25 mouse cellular contexts compared by ENCODE assay signal in the genomic region with DNA sequence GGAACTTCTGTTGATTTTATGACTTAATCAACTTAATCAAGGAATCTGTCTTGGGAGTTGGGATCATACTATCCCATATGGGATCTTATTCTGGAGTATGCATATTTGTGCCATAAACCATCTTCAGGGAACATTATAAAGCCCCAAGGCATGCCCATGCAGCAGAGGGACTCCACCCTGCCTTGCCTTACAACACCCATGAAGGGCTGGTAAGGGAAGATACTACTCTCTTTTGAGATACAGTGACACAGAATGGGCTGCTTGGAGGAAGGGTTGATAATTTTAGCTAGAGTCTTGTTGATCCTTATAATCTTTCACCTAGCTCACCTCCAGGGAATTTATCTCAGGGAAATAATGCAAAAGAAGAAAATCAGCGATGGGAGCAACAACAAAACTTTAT. TPM values are rescaled to one million over a fixed set of nuclear protein-coding genes. Genes with fewer than 3 reads are reported as not detected.
DNase-seq lines count a peak whose midpoint lies in the region; ATAC-seq and TF ChIP-seq lines count a peak whose summit lies in the region.
"Had no signal": no experiment of that assay in that cellular context is flagged by ENCODE, and none has a peak within 500 bp of the region (broad histone marks: within the 10 kb centered on the region; RNA-seq: fewer than 3 reads in every experiment).

No protein-coding gene starts in this region.

- H3K27me3 ChIP-seq in stomach, embryonic 15.5 days (replicated peaks): no peaks in the 10 kb centered on the region
- H3K27me3 ChIP-seq in stomach, postnatal 0 days (ENCODE audit: control insufficient read depth, insufficient read depth, low read length): no peaks in the 10 kb centered on the region
- no peaks in the 10 kb centered on the region for H3K27me3 ChIP-seq in liver, embryonic 14.5 days (ENCODE audit: control insufficient read depth, insufficient read depth, low read length)
- no peaks in the 10 kb centered on the region for H3K27me3 ChIP-seq in neural tube, embryonic 15.5 days (replicated peaks)
- H3K27me3 ChIP-seq: embryonic facial prominence, embryonic 13.5 days; heart, embryonic 15.5 days; hindbrain, embryonic 13.5 days had no signal

- TF ChIP-seq CTCF in stomach, postnatal 0 days (IDR thresholded peaks at IDR 0.05; ENCODE audit: low read depth): no peak
- TF ChIP-seq CTCF in liver, embryonic 14.5 days (IDR thresholded peaks at IDR 0.05; ENCODE audit: low read depth): no peak

- no peak overlapping the region for H3K9ac ChIP-seq in stomach, embryonic 15.5 days
- H3K9ac ChIP-seq in stomach, postnatal 0 days (ENCODE audit: low read length): no peak overlapping the region
- 0 out of 2 replicates have a peak overlapping the region, but pooled peaks have one; percentile 19 for H3K9ac ChIP-seq in liver, embryonic 14.5 days (replicated peaks)
- no peak overlapping the region for H3K9ac ChIP-seq in neural tube, embryonic 15.5 days (replicated peaks)
- H3K9ac ChIP-seq: embryonic facial prominence, embryonic 13.5 days; heart, embryonic 15.5 days; hindbrain, embryonic 13.5 days had no signal

- WGBS in stomach, embryonic 15.5 days: 72% methylated on average over 1 of the region's 1 CpGs
- 55% methylated on average over 1 of the region's 1 CpGs for WGBS in stomach, postnatal 0 days
- 39% methylated on average over 1 of the region's 1 CpGs for WGBS in liver, embryonic 14.5 days (ENCODE audit: insufficient replicate concordance)
- whole genome bisulfite sequencing in neural tube, embryonic 15.5 days: 70% methylated on average over 1 of the region's 1 CpGs

- peak; percentile 65; the same call in 1 of the 2 replicates for ATAC-seq in stomach, embryonic 15.5 days (ENCODE audit: insufficient read depth, low FRiP score, low read depth)
- no peak for ATAC-seq in stomach, postnatal 0 days (ENCODE audit: low FRiP score, low TSS enrichment)
- ATAC-seq in liver, embryonic 14.5 days (ENCODE audit: insufficient read depth): peak; percentile 93
- ATAC-seq in megakaryocyte progenitor cell, adult 5-6 weeks (replicated peaks; ENCODE audit: poor library complexity): peak; percentile 70
- no peak for ATAC-seq in neural tube, embryonic 15.5 days (ENCODE audit: low FRiP score)
- ATAC-seq in activated CD4-positive, CD25-positive, alpha-beta regulatory T cell, adult 4 months: no peak
- ATAC-seq: CD4-positive, CD25-positive, alpha-beta regulatory T cell, adult 4 months; forebrain, embryonic 14.5 days; hindbrain, postnatal 0 days had no signal

- no peak for DNase-seq in stomach, postnatal 0 days (ENCODE audit: low spot score)
- no peak for DNase-seq in liver, embryonic 14.5 days (ENCODE audit: low read depth in 3 of 3, low spot score in 3 of 3)
- DNase-seq in adipocyte (ENCODE audit: low spot score): no peak
- DNase-seq: adrenal gland, adult 2 months; adrenal gland, postnatal 25 days; B cell, adult 2 months; cerebellum, adult 18-20 months; cerebellum, adult 9-11 months; cerebellum, postnatal 36 days; gastrocnemius, postnatal 10 days; heart, adult 2 months; heart, postnatal 14 days had no signal

- no peak overlapping the region for H3K4me2 ChIP-seq in stomach, embryonic 15.5 days
- no peak overlapping the region for H3K4me2 ChIP-seq in stomach, postnatal 0 days (replicated peaks; ENCODE audit: low read depth)
- H3K4me2 ChIP-seq in liver, embryonic 14.5 days (ENCODE audit: low read depth): peak overlapping the region; percentile 42
- H3K4me2 ChIP-seq in neural tube, embryonic 15.5 days: no peak overlapping the region
- H3K4me2 ChIP-seq: embryonic facial prominence, embryonic 13.5 days; heart, embryonic 11.5 days; heart, embryonic 15.5 days; hindbrain, embryonic 13.5 days had no signal

- no peak overlapping the region for H3K4me3 ChIP-seq in stomach, embryonic 15.5 days (replicated peaks)
- H3K4me3 ChIP-seq in stomach, postnatal 0 days (ENCODE audit: low read depth, low read length): no peak overlapping the region
- H3K4me3 ChIP-seq in liver, embryonic 14.5 days (ENCODE audit: insufficient read depth in 1 of 2, low read depth in 2 of 2, low read length in 2 of 2): no peak overlapping the region
- no peak overlapping the region for H3K4me3 ChIP-seq in neural tube, embryonic 15.5 days (replicated peaks)
- H3K4me3 ChIP-seq: embryonic facial prominence, embryonic 13.5 days; forebrain, embryonic 10.5 days; heart, adult 2 months; heart, embryonic 15.5 days; hindbrain, embryonic 13.5 days had no signal

- H3K4me1 ChIP-seq in stomach, embryonic 15.5 days: no peaks in the 10 kb centered on the region
- no peaks in the 10 kb centered on the region for H3K4me1 ChIP-seq in stomach, postnatal 0 days (replicated peaks; ENCODE audit: control insufficient read depth, insufficient read depth)
- peaks cover 17 to 23% of the 10 kb centered on the region in 2 experiments for H3K4me1 ChIP-seq in liver, embryonic 14.5 days (replicated peaks; ENCODE audit: control insufficient read depth in 2 of 2, insufficient read depth in 2 of 2, low read length in 1 of 2)
- no peaks in the 10 kb centered on the region for H3K4me1 ChIP-seq in neural tube, embryonic 15.5 days
- H3K4me1 ChIP-seq: embryonic facial prominence, embryonic 13.5 days; forebrain, embryonic 10.5 days; heart, embryonic 15.5 days; hindbrain, embryonic 13.5 days had no signal

- no peak overlapping the region for H3K27ac ChIP-seq in stomach, embryonic 15.5 days
- no peak overlapping the region for H3K27ac ChIP-seq in stomach, postnatal 0 days (replicated peaks)
- H3K27ac ChIP-seq in liver, embryonic 14.5 days: peak overlapping the region; percentile 73
- H3K27ac ChIP-seq in neural tube, embryonic 15.5 days (replicated peaks): no peak overlapping the region
- H3K27ac ChIP-seq: embryonic facial prominence, embryonic 13.5 days; forebrain, embryonic 10.5 days; heart, adult 2 months; heart, embryonic 15.5 days; hindbrain, embryonic 13.5 days; hindbrain, postnatal 0 days had no signal

- no peaks in the 10 kb centered on the region for H3K9me3 ChIP-seq in stomach, embryonic 15.5 days
- H3K9me3 ChIP-seq in stomach, postnatal 0 days (ENCODE audit: control insufficient read depth, low read length): no peaks in the 10 kb centered on the region
- H3K9me3 ChIP-seq in liver, embryonic 14.5 days (ENCODE audit: control insufficient read depth, low read length): no peaks in the 10 kb centered on the region
- H3K9me3 ChIP-seq in neural tube, embryonic 15.5 days (replicated peaks): no peaks in the 10 kb centered on the region
- H3K9me3 ChIP-seq: embryonic facial prominence, embryonic 13.5 days; forebrain, embryonic 10.5 days; G1E; heart, embryonic 15.5 days; hindbrain, embryonic 13.5 days had no signal

- TF ChIP-seq EP300 in stomach, postnatal 0 days (optimal IDR thresholded peaks at IDR 0.05): no peak
- peak; percentile 83 for TF ChIP-seq EP300 in liver, embryonic 14.5 days (IDR thresholded peaks at IDR 0.05; ENCODE audit: low read depth)

- H3K36me3 ChIP-seq in stomach, embryonic 15.5 days: no peaks in the 10 kb centered on the region
- H3K36me3 ChIP-seq in stomach, postnatal 0 days (ENCODE audit: control insufficient read depth, insufficient read depth, low read length): no peaks in the 10 kb centered on the region
- no peaks in the 10 kb centered on the region for H3K36me3 ChIP-seq in liver, embryonic 14.5 days (replicated peaks; ENCODE audit: control insufficient read depth, insufficient read depth, low read depth)
- no peaks in the 10 kb centered on the region for H3K36me3 ChIP-seq in neural tube, embryonic 15.5 days
- H3K36me3 ChIP-seq: embryonic facial prominence, embryonic 13.5 days; forebrain, embryonic 10.5 days; G1E; heart, embryonic 15.5 days; hindbrain, embryonic 13.5 days had no signal

RNA-seq across cellular contexts. Expression of a gene that starts 9.5 kb away (rescaled TPM):
- polyA plus RNA-seq in stomach, embryonic 15.5 days (2015; fragmentation: Nextera tagmentation; extraction: Ambion mirVana): 20.3 and 52.2 TPM in 2 replicates
- 2.4 and 2.6 TPM in 2 replicates for polyA plus RNA-seq in stomach, postnatal 0 days (2015; fragmentation: Nextera tagmentation; extraction: Ambion mirVana)
- 327 and 335 TPM in 2 replicates for polyA plus RNA-seq in liver, embryonic 14.5 days (2012; rRNA removed)
- 285 and 306 TPM in 2 replicates for polyA plus RNA-seq in liver, embryonic 14.5 days (2014; fragmentation: Nextera tagmentation; extraction: Ambion mirVana)
- total RNA-seq in megakaryocyte progenitor cell, adult 5-6 weeks (2015): 2.9 and 6.1 TPM in 2 replicates
- total RNA-seq in megakaryocyte progenitor cell, adult 5-6 weeks (2017): 5.5 and 6.0 TPM in 2 replicates
- polyA plus RNA-seq in neural tube, embryonic 15.5 days (2015; fragmentation: Nextera tagmentation; extraction: Ambion mirVana): 28.5 and 33.2 TPM in 2 replicates
- polyA plus RNA-seq in activated CD4-positive, CD25-positive, alpha-beta regulatory T cell, adult 4 months (2017; shearing (Covaris generic)): 1 to 10 TPM in 1 of 2 experiments, under 1 TPM in 1; 0.54 to 1.6 TPM

RNA-seq across cellular contexts. Expression of a gene that starts 16.8 kb away (rescaled TPM):
- polyA plus RNA-seq in stomach, embryonic 15.5 days (2015; fragmentation: Nextera tagmentation; extraction: Ambion mirVana): 11.5 and 11.7 TPM in 2 replicates
- polyA plus RNA-seq in stomach, postnatal 0 days (2015; fragmentation: Nextera tagmentation; extraction: Ambion mirVana): 5.2 and 5.5 TPM in 2 replicates
- polyA plus RNA-seq in liver, embryonic 14.5 days (2012; rRNA removed): 3.3 and 4.0 TPM in 2 replicates
- polyA plus RNA-seq in liver, embryonic 14.5 days (2014; fragmentation: Nextera tagmentation; extraction: Ambion mirVana): 3.6 TPM in 2 replicates
- 14.2 and 20.1 TPM in 2 replicates for total RNA-seq in megakaryocyte progenitor cell, adult 5-6 weeks (2015)
- 16.0 and 22.3 TPM in 2 replicates for total RNA-seq in megakaryocyte progenitor cell, adult 5-6 weeks (2017)
- polyA plus RNA-seq in neural tube, embryonic 15.5 days (2015; fragmentation: Nextera tagmentation; extraction: Ambion mirVana): 8.4 and 9.2 TPM in 2 replicates
- 1 to 10 TPM; 4.0 to 4.3 TPM for polyA plus RNA-seq in activated CD4-positive, CD25-positive, alpha-beta regulatory T cell, adult 4 months (2017; shearing (Covaris generic))

Comparison
In these comparisons a context has a peak if more than half of its experiments do, and no peak if none do; other contexts are left out.
1. ATAC-seq: peak in stomach, embryonic 15.5 days (single experiment), liver, embryonic 14.5 days (single experiment) and megakaryocyte progenitor cell, adult 5-6 weeks (single experiment); none in stomach, postnatal 0 days (single experiment), neural tube, embryonic 15.5 days (single experiment) and activated CD4-positive, CD25-positive, alpha-beta regulatory T cell, adult 4 months (single experiment).